Comparison of ENCODE assay signal across 8 mouse cellular contexts in genomic region chr11:95860071-95860490, GRCm38 (mm10). TPM values are rescaled to one million over a fixed set of nuclear protein-coding genes. Genes with fewer than 3 reads are reported as not detected.
DNase-seq lines count a peak whose midpoint lies in the region; ATAC-seq lines count a peak whose summit lies in the region.

No protein-coding gene starts in this region.

- H3K27ac ChIP-seq in intestine, embryonic 16.5 days (ENCODE audit: low read length): peak overlapping the region; percentile 97

- peak overlapping the region; percentile 77 for H3K4me2 ChIP-seq in intestine, embryonic 16.5 days (ENCODE audit: low read depth, low read length)

- H3K27me3 ChIP-seq in megakaryocyte, embryonic 14.5 days (replicated peaks): no peaks in the 10 kb centered on the region
- H3K27me3 ChIP-seq in intestine, embryonic 16.5 days (replicated peaks; ENCODE audit: control insufficient read depth, insufficient read depth, low read length): no peaks in the 10 kb centered on the region

- H3K9me3 ChIP-seq in megakaryocyte, embryonic 14.5 days: no peaks in the 10 kb centered on the region
- H3K9me3 ChIP-seq in intestine, embryonic 16.5 days (ENCODE audit: control insufficient read depth, low read length): no peaks in the 10 kb centered on the region

- peak overlapping the region; percentile 97 for H3K4me3 ChIP-seq in megakaryocyte, embryonic 14.5 days (replicated peaks)
- peak overlapping the region; percentile 89 for H3K4me3 ChIP-seq in intestine, embryonic 16.5 days (ENCODE audit: low read length)

- 12% methylated on average over 3 of the region's 3 CpGs for WGBS in intestine, embryonic 16.5 days

- ATAC-seq in megakaryocyte, adult 5-6 weeks (ENCODE audit: poor library complexity, severe bottlenecking): no peak
- ATAC-seq in intestine, embryonic 16.5 days: no peak

- H3K9ac ChIP-seq in intestine, embryonic 16.5 days (ENCODE audit: low read depth, low read length): peak overlapping the region; percentile 84

- peaks cover 24% of the 10 kb centered on the region for H3K36me3 ChIP-seq in megakaryocyte, embryonic 14.5 days (replicated peaks; ENCODE audit: low read length)
- no peaks in the 10 kb centered on the region for H3K36me3 ChIP-seq in intestine, embryonic 16.5 days (ENCODE audit: control insufficient read depth, insufficient read depth, low read length)

- DNase-seq in embryo, embryonic 11 days: peak; percentile 26
- peak; percentile 34 for DNase-seq in neural tube, embryonic 10.5 days (ENCODE audit: extremely low spot score, low spot score)
- DNase-seq in right cerebral cortex, postnatal 36 days (ENCODE audit: low spot score in 2 of 2): no peak
- DNase-seq in urinary bladder, postnatal 4 days (ENCODE audit: low spot score in 2 of 2): no peak
- DNase-seq in kidney, adult 9 months: no peak

- peaks cover 23% of the 10 kb centered on the region for H3K4me1 ChIP-seq in megakaryocyte, embryonic 14.5 days
- H3K4me1 ChIP-seq in intestine, embryonic 16.5 days (ENCODE audit: control insufficient read depth, insufficient read depth, low read length): peaks cover 7% of the 10 kb centered on the region; the same call in 1 of the 2 replicates

RNA-seq across cellular contexts. Expression of gene Abi3, which starts 17.8 kb away (rescaled TPM):
- 67.9 and 94.9 TPM in 2 replicates for polyA plus RNA-seq in megakaryocyte, embryonic 14.5 days (2012; ENCODE audit: insufficient read depth, low replicate concordance)
- 14.7 and 19.8 TPM in 2 replicates for total RNA-seq in megakaryocyte, adult 5-6 weeks (2015)
- total RNA-seq in megakaryocyte, adult 5-6 weeks (2017): 13.7 and 20.0 TPM in 2 replicates
- 8.7 and 10.3 TPM in 2 replicates for polyA plus RNA-seq in intestine, embryonic 16.5 days (2015; fragmentation: Nextera tagmentation; extraction: Ambion mirVana)

RNA-seq across cellular contexts. Expression of gene Gngt2, which starts 23.1 kb away (rescaled TPM):
- polyA plus RNA-seq in megakaryocyte, embryonic 14.5 days (2012; ENCODE audit: insufficient read depth, low replicate concordance): 10.2 and 30.7 TPM in 2 replicates
- total RNA-seq in megakaryocyte, adult 5-6 weeks (2015): 92.0 and 95.7 TPM in 2 replicates
- total RNA-seq in megakaryocyte, adult 5-6 weeks (2017): 64.0 and 66.6 TPM in 2 replicates
- 17.3 and 17.4 TPM in 2 replicates for polyA plus RNA-seq in intestine, embryonic 16.5 days (2015; fragmentation: Nextera tagmentation; extraction: Ambion mirVana)

RNA-seq across cellular contexts. Expression of gene Phospho1, which starts 35.8 kb away (rescaled TPM):
- 11.0 and 11.8 TPM in 2 replicates for polyA plus RNA-seq in megakaryocyte, embryonic 14.5 days (2012; ENCODE audit: insufficient read depth, low replicate concordance)
- 12.6 and 17.3 TPM in 2 replicates for total RNA-seq in megakaryocyte, adult 5-6 weeks (2015)
- total RNA-seq in megakaryocyte, adult 5-6 weeks (2017): 2.3 TPM in 1 of 2 replicates, not detected in the other
- polyA plus RNA-seq in intestine, embryonic 16.5 days (2015; fragmentation: Nextera tagmentation; extraction: Ambion mirVana): 0.43 and 0.51 TPM in 2 replicates

RNA-seq across cellular contexts. Expression of gene B4galnt2, which starts 54.6 kb away (rescaled TPM):
- polyA plus RNA-seq in megakaryocyte, embryonic 14.5 days (2012; ENCODE audit: insufficient read depth, low replicate concordance): 0.15 and 2.7 TPM in 2 replicates
- not detected in 2 replicates for total RNA-seq in megakaryocyte, adult 5-6 weeks (2015)
- total RNA-seq in megakaryocyte, adult 5-6 weeks (2017): not detected in 2 replicates
- polyA plus RNA-seq in intestine, embryonic 16.5 days (2015; fragmentation: Nextera tagmentation; extraction: Ambion mirVana): 41.8 and 44.3 TPM in 2 replicates

Comparison
In these comparisons a context has a peak if more than half of its experiments do, and no peak if none do; other contexts are left out.
1. DNase-seq: peak in embryo, embryonic 11 days (single experiment) and neural tube, embryonic 10.5 days (single experiment); none in right cerebral cortex, postnatal 36 days (0 of 2), urinary bladder, postnatal 4 days (0 of 2) and kidney, adult 9 months (single experiment).